Mouse (Mus musculus): ENCODE data around the gene Kcnj6.

DNA sequence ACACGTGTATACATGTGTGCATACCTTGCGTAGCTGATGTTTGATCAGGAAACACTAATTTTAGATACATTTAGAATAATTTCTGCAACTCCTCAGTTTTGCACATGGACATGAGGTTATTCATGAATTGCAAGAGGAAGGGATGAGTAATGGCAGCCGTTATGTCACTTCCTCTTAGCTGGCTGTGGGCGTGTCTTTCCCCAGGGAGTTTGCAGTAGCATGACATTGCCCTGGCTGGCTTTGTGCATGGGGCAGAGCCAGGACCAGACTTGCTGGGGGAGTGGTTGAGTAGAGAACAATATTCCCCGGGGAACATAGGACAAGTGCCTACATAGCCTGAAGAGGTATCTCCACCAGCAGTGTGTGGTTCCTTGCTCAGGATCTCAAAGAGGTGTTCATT is 134.0 kb downstream of the Kcnj6 start:
- TF ChIP-seq POLR2A (IDR thresholded peaks at IDR 0.05; ENCODE audit: borderline replicate concordance, low read depth, low read length) (no peak), CTCF (IDR thresholded peaks at IDR 0.05; ENCODE audit: low read depth, low read length) (no peak)
